Mouse (Mus musculus): ENCODE data around the gene Hoxa7.

The Hoxa7 gene

GRCm38 (mm10) chr6:52213119-52213986, 8.3 kb downstream of the Hoxa7 start, which contains the start of the genes Hoxa3 and Gm28308:
TSS of gene Hoxa3 (minus strand) at chr6:52213336.
TSS of gene Gm28308 (minus strand) at chr6:52213339.
- DNase-seq (ENCODE audit: low spot score in 2 of 2), result no peak

DNA sequence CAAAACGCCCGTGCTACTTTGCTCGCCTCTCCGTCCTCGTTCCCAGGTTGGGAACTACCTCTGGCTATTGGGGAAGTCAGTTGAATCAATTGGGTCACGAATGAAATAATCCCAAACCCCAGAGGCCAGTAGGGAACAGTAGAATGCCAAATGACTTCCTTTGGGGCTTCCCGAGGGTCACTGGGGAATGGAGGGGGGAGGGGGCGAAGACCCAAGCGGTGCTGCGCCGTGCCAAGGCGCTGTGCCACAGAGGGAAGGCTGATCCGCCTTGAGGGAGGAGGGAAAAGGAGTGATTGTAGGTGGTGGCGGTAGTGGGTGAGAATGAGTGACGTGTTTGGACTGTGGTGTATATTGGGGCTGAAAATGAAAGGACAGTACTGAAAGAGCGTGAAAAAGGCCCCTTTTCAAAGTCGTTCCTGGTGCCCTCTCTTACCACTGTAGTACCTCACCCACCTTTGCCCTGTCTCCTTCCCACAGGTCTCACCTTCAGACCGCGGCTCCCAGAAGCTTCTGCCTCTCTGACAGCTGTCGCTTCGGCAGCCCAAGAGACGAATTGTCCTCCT, 9.0 kb downstream of the Hoxa7 start:
- DNase-seq (ENCODE audit: low spot score in 2 of 2), result no peak

DNA sequence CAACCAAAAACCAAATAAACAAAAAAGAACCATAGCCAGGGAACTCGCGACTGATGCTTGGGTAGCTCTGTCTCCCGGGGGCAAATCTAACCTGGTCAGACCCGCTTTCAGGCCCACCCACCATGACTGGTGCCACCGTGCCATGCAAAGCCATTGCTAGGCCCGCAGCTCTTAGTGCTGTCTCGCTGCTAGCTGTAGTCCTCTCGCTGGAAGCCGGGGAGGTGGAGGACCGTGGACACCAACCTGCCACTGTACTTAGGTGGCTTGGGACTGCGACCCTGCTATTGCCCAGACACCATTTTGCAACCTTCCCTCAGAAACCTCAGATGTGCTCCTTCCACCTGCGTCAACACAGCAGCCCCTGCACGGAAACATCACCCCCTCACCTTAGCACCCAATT, 9.7 kb downstream of the Hoxa7 start:
- DNase-seq (ENCODE audit: low spot score in 2 of 2), result no peak

GRCm38 (mm10) chr6:52211170-52211935, 10.3 kb downstream of the Hoxa7 start:
- DNase-seq (ENCODE audit: low spot score in 2 of 2), result peak in 1 of 2 experiments; percentile 72

DNA sequence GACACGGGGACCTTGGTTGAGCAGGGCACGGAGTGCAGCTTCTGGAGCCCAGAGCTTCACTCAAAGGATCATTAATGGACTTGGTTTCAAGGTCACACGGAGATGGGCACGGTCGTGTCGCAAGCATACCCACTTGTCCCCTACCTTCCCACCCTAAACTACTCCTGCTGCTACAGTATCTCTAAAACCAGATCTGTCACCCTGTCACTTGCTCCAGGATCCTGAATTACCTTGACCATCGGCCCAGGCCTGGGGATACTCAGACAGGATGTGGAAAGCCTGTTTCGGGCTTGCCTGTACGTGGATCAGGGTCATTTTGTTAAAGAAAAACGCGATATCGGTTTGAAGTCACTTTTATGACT, 12.0 kb downstream of the Hoxa7 start:
- DNase-seq (ENCODE audit: low spot score in 2 of 2), result no peak

- DNase-seq (ENCODE audit: low spot score in 2 of 2), result no peak
Observed at GRCm38 (mm10) chr6:52208868-52209684, 12.6 kb downstream of the Hoxa7 start.

DNA sequence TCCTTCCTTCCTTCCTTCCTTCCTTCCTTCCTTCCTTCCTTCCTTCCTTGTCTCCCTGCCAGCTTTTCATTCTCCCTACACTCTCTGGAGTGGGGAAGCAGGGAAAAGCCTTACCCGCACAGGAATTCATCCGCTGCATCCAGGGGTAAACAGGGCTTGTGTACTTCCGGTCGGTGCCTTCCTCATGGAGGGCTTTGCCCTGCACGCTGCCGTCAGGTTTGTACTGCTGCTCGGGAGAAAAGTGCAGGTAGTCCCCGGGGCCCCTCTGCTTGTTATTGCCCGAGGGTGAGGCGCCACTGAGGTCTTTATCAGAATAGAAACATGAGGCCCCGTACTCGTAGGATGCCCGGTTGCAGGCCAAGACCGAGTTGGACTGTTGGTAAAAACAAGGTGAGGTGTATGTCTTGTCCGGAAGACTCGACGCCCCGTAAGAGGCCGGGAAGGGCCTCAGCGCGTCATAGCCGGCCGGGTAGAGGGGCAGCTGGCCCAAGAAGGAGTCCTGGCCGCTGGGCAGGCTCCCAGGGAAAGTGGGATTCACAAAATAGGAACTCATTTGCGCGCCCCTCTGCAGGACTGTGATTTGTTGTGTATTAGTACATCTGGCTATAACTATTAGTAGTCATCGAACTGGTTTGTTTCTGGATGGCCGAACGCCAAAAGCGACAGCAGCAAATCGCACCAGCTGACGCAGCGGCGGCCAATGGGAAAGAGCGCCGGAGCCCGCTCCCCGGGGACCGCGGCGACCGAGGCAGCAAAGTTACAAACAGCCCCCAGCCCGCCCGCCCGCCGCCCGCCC, 13.4 kb downstream of the Hoxa7 start, which contains the start of gene Hoxa6:
Hoxa6 (minus strand) TSS at position 651 of the 796 bp plus-strand sequence.
- DNase-seq (ENCODE audit: low spot score in 2 of 2), result no peak

DNA sequence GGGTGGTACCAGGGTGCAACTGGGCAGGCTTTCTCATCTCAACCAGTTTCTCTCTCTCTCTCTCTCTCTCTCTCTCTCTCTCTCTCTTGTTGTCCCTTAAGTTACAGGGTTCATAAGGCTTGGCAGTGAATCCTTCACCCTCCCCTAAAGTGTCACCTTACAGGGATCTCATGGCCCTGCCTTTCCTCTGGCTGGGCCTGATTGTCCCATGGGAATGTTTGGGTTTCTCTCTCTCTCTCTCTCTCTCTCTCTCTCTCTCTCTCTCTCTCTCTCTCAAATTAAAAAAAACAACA, 14.0 kb downstream of the Hoxa7 start:
- DNase-seq (ENCODE audit: low spot score in 2 of 2), result no peak

GRCm38 (mm10) chr6:52206882-52207683, 14.6 kb downstream of the Hoxa7 start:
- DNase-seq (ENCODE audit: low spot score in 2 of 2), result no peak

DNA sequence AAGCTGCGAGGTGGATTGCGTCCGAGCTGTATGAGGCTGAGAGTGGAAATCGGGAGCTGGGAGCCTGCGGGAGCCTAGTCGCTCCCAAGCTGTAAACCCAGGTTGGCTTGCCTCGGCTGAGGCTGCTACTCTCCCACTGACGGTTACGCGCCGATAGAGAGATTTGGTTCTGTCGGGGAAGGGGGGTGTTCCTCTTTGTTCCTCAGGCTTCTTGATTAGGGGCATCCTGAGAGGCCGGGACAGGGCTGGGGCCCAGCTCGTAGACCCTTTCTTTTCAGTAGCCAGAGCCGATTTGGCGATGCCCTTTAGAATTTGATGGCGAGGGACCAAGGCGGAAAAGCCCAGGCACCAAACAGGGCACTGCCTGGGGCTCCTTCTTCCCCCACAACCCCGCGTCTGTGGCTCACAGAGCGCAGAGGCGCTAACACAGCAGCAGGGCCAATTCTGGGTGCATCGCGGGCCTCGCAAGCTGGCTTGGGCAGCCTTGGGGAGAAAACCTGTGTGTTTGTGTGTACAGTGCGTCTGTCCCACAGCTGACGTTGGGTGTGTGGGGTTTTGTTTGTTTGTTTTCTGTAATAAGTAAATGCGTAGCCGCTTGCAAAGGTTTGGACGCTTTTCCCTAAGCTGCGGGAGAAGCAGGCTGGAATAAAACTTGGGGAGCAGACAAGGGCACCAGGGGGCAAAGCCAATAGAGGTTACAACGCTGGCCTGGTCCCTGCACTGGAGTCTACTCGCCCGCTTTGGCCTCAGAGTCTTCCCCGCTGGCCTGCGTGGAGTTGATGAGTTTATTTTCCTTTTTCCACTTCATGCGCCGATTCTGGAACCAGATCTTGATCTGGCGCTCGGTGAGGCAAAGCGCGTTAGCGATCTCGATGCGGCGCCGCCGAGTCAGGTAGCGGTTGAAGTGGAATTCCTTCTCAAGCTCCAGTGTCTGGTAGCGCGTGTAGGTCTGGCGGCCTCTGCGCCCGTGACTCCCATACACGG, 15.7 kb downstream of the Hoxa7 start:
- DNase-seq (ENCODE audit: low spot score in 2 of 2), result no peak

GRCm38 (mm10) chr6:52205221-52205620, 16.4 kb downstream of the Hoxa7 start:
- no peak for DNase-seq (ENCODE audit: low spot score in 2 of 2)

DNA sequence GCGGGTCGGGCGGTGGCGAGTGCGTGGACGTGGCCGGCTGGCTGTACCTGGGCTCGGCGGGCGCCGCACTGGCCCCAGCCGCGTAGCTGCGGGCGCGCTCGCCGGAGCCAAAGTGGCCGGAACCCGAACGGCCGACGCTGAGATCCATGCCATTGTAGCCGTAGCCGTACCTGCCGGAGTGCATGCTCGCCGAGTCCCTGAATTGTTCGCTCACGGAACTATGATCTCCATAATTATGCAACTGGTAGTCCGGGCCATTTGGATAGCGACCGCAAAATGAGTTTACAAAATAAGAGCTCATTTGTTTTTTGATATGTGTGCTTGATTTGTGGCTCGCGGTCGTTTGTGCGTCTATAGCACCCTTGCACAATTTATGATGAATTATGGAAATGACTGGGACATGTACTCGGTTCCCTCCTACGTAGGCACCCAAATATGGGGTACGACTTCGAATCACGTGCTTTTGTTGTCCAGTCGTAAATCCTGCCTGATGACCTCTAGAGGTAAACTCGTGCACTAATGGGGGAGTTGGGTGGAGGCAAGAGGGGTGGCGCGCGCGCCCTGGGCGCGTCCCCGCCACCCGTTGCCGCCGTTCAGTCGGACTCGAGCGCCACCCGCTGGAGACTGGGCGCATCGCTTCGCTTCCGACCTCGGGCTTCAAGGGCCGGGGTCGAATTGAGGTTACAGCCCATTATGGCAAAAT, 17.5 kb downstream of the Hoxa7 start, which contains the start of gene Hoxa5:
Hoxa5 (minus strand) TSS at position 538 of the 703 bp plus-strand sequence.
- DNase-seq (ENCODE audit: low spot score in 2 of 2), result no peak

GRCm38 (mm10) chr6:52203371-52204049, 18.1 kb downstream of the Hoxa7 start:
- DNase-seq (ENCODE audit: low spot score in 2 of 2), result no peak

DNA sequence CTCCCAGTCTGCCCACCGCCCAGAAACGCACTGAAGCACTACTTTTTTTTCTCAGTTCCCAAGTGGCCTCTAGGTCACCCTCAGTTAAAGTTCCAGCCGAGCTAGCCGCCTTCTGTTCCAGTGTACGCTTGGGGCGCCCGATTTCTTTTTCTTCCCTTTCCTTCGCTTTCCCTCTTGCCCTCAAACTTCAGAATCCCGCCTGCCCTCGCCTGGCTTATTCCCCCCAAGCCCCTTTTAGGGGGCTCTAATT, 18.6 kb downstream of the Hoxa7 start:
- DNase-seq (ENCODE audit: low spot score in 2 of 2), result no peak

- DNase-seq (ENCODE audit: low spot score in 2 of 2), result no peak
Observed at GRCm38 (mm10) chr6:52202362-52203120, 19.1 kb downstream of the Hoxa7 start.

DNA sequence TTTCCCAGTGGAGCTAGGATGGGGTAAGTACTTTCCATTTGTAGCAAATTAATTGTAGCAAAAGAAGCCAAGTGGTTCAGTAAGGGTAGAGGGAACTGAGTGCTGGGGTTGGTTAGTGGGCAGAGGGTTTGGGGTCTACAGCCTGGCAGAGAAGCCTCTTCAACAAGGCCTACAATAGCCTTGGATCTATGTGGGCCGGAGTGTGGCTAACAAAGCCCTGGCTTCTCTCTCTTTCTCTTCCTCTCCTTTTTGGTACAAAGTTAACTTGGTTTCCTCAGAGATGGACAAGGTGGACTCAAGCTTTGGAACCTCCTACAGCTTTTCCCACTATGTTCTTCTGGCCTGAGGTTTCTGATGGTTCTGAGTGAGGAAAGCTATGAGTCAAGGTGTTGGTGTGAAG, 20.4 kb downstream of the Hoxa7 start:
- no peak for DNase-seq (ENCODE audit: low spot score in 2 of 2)

DNA sequence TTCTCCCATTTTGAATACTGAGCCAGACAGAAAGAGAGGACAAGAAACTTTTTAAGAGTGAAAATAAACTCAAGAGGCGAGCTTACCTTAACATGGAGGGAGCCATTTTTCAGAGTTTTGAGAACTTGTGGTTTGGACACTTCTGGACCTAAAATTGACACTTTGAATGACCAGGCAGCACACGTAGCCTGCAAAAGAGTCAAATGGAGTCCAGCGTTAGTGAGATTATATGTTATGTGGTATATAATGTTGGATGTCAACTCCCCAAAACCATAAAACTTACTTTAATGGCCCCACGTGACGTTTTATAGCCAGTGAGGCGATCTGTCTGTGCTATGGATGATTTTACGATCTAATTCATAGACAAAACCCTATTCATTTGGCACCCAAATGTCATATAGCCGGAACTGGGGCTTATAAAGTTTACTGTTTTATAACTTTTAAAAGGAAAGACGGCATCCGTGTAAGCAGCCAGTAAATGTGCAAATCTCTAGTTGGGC, 20.9 kb downstream of the Hoxa7 start:
- DNase-seq (ENCODE audit: low spot score in 2 of 2), result no peak
